Mouse (Mus musculus) midbrain, embryonic 16.5 days (tissue): ENCODE measurements around the gene Tcam1. TPM values are rescaled to one million over a fixed set of nuclear protein-coding genes. Genes with fewer than 3 reads are reported as not detected.

Experiments
- ATAC-seq: fragments of 200-750 bp; cut with Nextera tagmentation; 2 replicates; pipeline ENCODE4 v1.8.0; 2017; ENCODE audit warnings: moderate TSS enrichment
- H3K27ac ChIP-seq: fragments of 300-500 bp; sonication (generic); 2 replicates; pipeline ENCODE4 v1.5.1; 2014; ENCODE audit warnings: mild to moderate bottlenecking, low read length, mixed read lengths
- H3K27me3 ChIP-seq: fragments of 300-500 bp; sonication (generic); 2 replicates; pipeline ENCODE4 v1.6.1; 2014; ENCODE audit warnings: low read depth, low read length, mixed read lengths; ENCODE audit not compliant: control insufficient read depth, insufficient read depth
- H3K36me3 ChIP-seq: fragments of 300-500 bp; sonication (generic); 2 replicates; pipeline ENCODE4 v1.6.1; 2014; ENCODE audit warnings: mild to moderate bottlenecking, low read length, moderate library complexity, mixed read lengths; ENCODE audit not compliant: control insufficient read depth, insufficient read depth
- H3K4me1 ChIP-seq: fragments of 300-500 bp; sonication (generic); 2 replicates; pipeline ENCODE4 v1.6.1; 2014; ENCODE audit warnings: mild to moderate bottlenecking, low read length, mixed read lengths; ENCODE audit not compliant: control insufficient read depth, insufficient read depth
- H3K4me2 ChIP-seq: fragments of 300-500 bp; sonication (generic); 2 replicates; pipeline ENCODE4 v1.6.1; 2014; ENCODE audit warnings: mild to moderate bottlenecking, low read length, mixed read lengths
- H3K4me3 ChIP-seq: fragments of 300-500 bp; sonication (generic); 2 replicates; pipeline ENCODE4 v1.5.1; 2014; ENCODE audit warnings: low read depth, mild to moderate bottlenecking, low read length, moderate library complexity, mixed read lengths
- H3K9ac ChIP-seq: fragments of 300-500 bp; sonication (generic); 2 replicates; pipeline ENCODE4 v1.6.1; 2014; ENCODE audit warnings: low read depth, low read length, mixed read lengths
- H3K9me3 ChIP-seq: fragments of 300-500 bp; sonication (generic); replicated peaks from 2 replicates; pipeline ENCODE4 v1.6.1; 2014; ENCODE audit warnings: mild to moderate bottlenecking, low read length, mixed read lengths; ENCODE audit not compliant: control insufficient read depth, poor library complexity, severe bottlenecking
- WGBS: fragments of 180-500 bp; shearing (Covaris S2); extraction: QIAGEN DNeasy Blood & Tissue Kit; methylation state at CpG from one replicate; pipeline ENCODE4 v1.1.7; 2014; 5-methylcytosine and 5-hydroxymethylcytosine counted together
- polyA plus RNA-seq: library from polyadenylated mRNA; unstranded; fragments of >200 nt; fragmentation: Nextera tagmentation; extraction: Ambion mirVana; gene quantifications from 2 replicates; pipeline ENCODE4 v1.2.1, GENCODE M21; 2015

Tcam1 gene
- polyA plus RNA-seq, 1 experiment from 2014 or later, result 0.05 TPM

DNA sequence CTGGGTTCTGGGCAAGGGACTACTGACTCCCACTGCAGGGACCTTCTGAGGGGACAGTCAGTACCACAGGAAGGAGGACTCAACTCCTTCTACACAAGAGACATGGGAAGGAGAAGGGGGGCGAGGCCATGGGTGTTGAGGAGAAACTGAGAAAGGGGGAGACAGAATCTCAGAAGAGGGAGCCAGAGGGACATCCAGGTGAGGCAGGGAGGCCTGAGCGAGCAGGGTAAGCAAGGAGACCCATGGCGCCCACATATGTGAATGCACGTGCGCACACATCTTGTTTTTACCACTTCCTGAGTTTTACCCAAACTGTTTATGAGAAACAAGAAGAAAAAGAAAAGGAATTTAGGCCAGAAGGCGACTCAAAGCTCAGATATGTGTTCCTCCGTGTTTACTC is 41.3 kb downstream of the Tcam1 start:
- Histone ChIP-seq H3K27ac (no peak overlapping the region), H3K4me1 (no peaks in the 10 kb centered on the region), H3K9me3 (no peaks in the 10 kb centered on the region), H3K4me2 (no peak overlapping the region), H3K4me3 (no peak overlapping the region), H3K36me3 (no peaks in the 10 kb centered on the region), H3K9ac (no peak overlapping the region), H3K27me3 (no peaks in the 10 kb centered on the region)
- no peak for ATAC-seq
- WGBS, result 84% methylated on average over 7 of the region's 7 CpGs

DNA sequence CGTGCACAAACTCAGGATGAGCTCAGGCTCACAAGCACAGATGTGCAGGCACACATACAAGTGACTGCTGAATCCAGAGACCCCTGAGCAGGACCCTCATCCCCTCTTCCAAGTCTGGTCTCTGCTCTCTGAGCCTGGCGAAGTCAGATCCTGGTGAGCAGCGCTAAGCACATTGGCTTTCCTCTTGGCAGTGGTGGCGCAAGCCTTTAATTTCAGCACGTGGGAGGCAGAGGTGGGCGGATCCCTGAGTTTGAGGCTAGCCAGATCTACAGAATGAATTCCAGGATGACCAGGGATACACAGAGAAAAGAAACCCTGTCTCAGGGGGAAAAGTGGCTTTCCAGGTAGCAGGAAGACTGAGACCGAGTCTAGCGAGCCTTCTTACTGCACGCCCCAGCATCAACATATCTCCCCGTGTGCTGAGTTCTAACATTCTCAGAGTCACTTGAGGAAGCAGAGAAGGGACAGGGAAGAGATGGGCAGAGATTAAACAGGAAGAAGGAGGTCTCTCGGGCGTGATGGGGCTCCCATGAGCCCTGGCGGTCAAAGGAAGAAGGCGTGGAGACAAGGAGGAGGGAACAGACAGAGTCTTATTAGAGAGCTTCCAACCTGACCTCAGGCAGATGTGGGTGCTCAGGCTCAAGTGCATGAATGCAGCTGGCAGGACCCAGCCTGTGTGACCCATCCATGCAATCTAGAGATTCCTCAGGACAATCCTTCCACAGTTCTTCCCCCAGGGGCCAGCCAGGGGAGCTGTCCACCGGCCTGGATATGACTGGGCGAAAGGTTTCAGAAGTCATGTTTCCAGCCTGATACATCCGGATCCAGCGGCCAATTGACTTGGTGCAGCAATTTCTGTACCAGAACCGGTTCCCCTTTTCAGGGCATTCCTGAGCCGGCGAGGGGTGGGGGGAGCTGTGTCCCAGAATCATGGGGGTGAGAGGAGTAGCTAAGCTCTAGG is 42.2 kb downstream of the Tcam1 start:
- Histone ChIP-seq H3K4me3 (no peak overlapping the region), H3K4me1 (no peaks in the 10 kb centered on the region), H3K9ac (no peak overlapping the region), H3K4me2 (no peak overlapping the region), H3K27me3 (no peaks in the 10 kb centered on the region), H3K9me3 (no peaks in the 10 kb centered on the region), H3K27ac (no peak overlapping the region), H3K36me3 (no peaks in the 10 kb centered on the region)
- 74% methylated on average over 21 of the region's 21 CpGs for WGBS
- no peak for ATAC-seq

DNA sequence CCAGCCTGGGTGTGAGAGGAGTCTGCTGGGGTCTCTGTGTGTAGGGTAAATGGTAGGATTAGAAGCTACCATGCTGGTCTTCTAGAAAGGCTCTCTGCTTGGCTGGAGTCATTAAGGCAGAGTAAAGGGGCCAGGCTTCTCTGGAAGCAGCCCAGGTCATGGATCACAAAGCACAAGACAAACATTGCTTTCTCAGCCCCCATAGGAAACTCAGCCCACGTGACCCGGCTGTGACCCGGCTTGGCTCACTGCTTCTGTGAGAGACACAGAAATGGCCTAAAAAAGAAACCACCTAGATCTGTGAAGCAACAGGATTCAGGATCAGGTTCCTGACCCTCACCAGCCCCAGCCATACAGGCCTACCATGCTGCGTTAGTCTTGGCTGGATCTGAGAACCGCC is 48.4 kb downstream of the Tcam1 start:
- Histone ChIP-seq H3K36me3 (no peaks in the 10 kb centered on the region), H3K9ac (no peak overlapping the region), H3K27me3 (no peaks in the 10 kb centered on the region), H3K4me2 (no peak overlapping the region), H3K4me3 (no peak overlapping the region), H3K9me3 (no peaks in the 10 kb centered on the region), H3K4me1 (no peaks in the 10 kb centered on the region), H3K27ac (no peak overlapping the region)
- ATAC-seq, result no peak
- WGBS, result 46% methylated on average over 5 of the region's 5 CpGs

DNA sequence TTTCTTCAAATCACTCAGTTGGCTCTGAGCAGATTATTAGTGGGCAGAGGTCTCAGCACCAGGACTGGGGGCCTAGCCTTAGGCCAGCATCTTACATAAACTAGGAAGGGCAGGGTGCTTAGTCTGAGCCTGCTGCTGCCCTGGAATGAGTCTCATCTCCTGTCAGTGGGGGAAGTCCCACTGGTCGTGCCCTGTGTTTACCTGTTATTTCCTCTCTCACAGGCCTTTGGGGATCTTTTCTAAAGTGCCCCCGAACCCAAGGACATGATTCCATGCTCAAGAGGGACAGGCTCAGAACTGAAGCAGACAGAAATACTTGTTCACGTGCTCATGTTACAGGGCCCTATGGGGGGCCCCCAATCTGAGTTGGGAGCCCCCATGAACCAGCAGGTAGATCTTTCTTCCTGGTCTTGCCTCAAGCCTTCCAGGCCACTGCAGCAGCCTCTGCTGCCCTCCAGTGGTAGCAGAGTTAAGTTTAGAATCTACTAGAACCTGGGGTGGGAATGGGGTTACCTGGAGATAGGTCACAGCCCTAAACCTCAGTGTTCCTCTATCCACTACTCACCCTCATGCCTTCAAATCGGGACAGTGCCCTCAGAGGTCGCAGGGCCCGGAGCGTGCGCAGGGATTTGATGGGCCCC is 49.2 kb downstream of the Tcam1 start:
- Histone ChIP-seq H3K27me3 (no peaks in the 10 kb centered on the region), H3K4me2 (no peak overlapping the region), H3K27ac (no peak overlapping the region), H3K9ac (no peak overlapping the region), H3K9me3 (no peaks in the 10 kb centered on the region), H3K4me1 (no peaks in the 10 kb centered on the region), H3K4me3 (no peak overlapping the region), H3K36me3 (no peaks in the 10 kb centered on the region)
- ATAC-seq, result no peak
- 70% methylated on average over 8 of the region's 8 CpGs for WGBS

- WGBS, result 90% methylated on average over 8 of the region's 8 CpGs
- Histone ChIP-seq H3K4me2 (no peak overlapping the region), H3K36me3 (no peaks in the 10 kb centered on the region), H3K9ac (no peak overlapping the region), H3K27ac (no peak overlapping the region), H3K27me3 (no peaks in the 10 kb centered on the region), H3K4me3 (no peak overlapping the region), H3K4me1 (no peaks in the 10 kb centered on the region), H3K9me3 (no peaks in the 10 kb centered on the region)
- no peak for ATAC-seq
Measured at GRCm38 (mm10) chr11:106326475-106326874, 50.0 kb downstream of the Tcam1 start.

- ATAC-seq, result no peak
- Histone ChIP-seq H3K27ac (no peak overlapping the region), H3K9me3 (no peaks in the 10 kb centered on the region), H3K9ac (no peak overlapping the region), H3K4me3 (no peak overlapping the region), H3K4me2 (no peak overlapping the region), H3K27me3 (no peaks in the 10 kb centered on the region), H3K36me3 (no peaks in the 10 kb centered on the region), H3K4me1 (peaks cover 3% of the 10 kb centered on the region; the same call in 1 of the 2 replicates)
- 64% methylated on average over 5 of the region's 5 CpGs for WGBS
Measured at GRCm38 (mm10) chr11:106328521-106328920, 52.0 kb downstream of the Tcam1 start.

GRCm38 (mm10) chr11:106329128-106329527 is 52.7 kb downstream of the Tcam1 start:
- Histone ChIP-seq H3K9me3 (no peaks in the 10 kb centered on the region), H3K36me3 (no peaks in the 10 kb centered on the region), H3K9ac (no peak overlapping the region), H3K4me3 (no peak overlapping the region), H3K27ac (no peak overlapping the region), H3K27me3 (no peaks in the 10 kb centered on the region), H3K4me1 (peaks cover 3% of the 10 kb centered on the region; the same call in 1 of the 2 replicates), H3K4me2 (no peak overlapping the region)
- WGBS, result 84% methylated on average over 6 of the region's 6 CpGs
- no peak for ATAC-seq

GRCm38 (mm10) chr11:106329682-106330081 is 53.2 kb downstream of the Tcam1 start:
- ATAC-seq, result no peak
- no peak overlapping the region for H3K4me2 ChIP-seq
- no peaks in the 10 kb centered on the region for H3K27me3 ChIP-seq
- no peak overlapping the region for H3K9ac ChIP-seq
- H3K36me3 ChIP-seq, result no peaks in the 10 kb centered on the region
- H3K4me3 ChIP-seq, result no peak overlapping the region
- 79% methylated on average over 7 of the region's 7 CpGs for WGBS
- H3K27ac ChIP-seq, result no peak overlapping the region
- H3K9me3 ChIP-seq, result no peaks in the 10 kb centered on the region
- H3K4me1 ChIP-seq, result peaks cover 3% of the 10 kb centered on the region; the same call in 1 of the 2 replicates

DNA sequence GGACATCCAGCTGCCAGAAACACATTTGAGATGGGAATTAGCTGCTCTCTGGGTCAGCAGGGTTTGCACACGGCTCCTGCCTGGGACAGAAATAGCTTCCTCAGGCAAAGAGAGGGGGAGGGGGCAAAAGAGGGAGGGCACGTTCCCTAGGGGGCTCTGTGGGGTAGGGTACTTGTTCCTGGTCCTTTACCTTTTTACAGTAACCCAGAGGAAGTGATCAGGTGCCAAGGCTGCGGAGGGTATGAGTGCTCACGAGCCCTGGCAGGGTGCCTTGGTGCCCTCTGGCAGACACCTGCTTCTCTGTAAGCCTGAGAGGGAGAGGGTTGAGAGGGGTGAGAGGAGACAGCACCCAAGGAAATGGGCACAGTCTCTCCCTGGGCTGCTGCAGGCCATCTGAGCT is 56.0 kb downstream of the Tcam1 start:
- Histone ChIP-seq H3K4me1 (peaks cover 3% of the 10 kb centered on the region; the same call in 1 of the 2 replicates), H3K9me3 (no peaks in the 10 kb centered on the region), H3K27me3 (no peaks in the 10 kb centered on the region), H3K36me3 (no peaks in the 10 kb centered on the region), H3K4me3 (no peak overlapping the region), H3K9ac (no peak overlapping the region), H3K4me2 (no peak overlapping the region), H3K27ac (no peak overlapping the region)
- WGBS, result 41% methylated on average over 4 of the region's 4 CpGs
- no peak for ATAC-seq
